Mouse (Mus musculus) cerebellum, adult (tissue): ENCODE results near the gene Lyrm4.
A peak's percentile ranks its signal among the peaks of the same experiment; 100 is the strongest.

ENCODE experiments used
- ATAC-seq: cut with Nextera tagmentation; 2 replicates; pipeline ENCODE4 v1.9.2; 2017; ENCODE audit warnings: mild to moderate bottlenecking, moderate library complexity, mixed read lengths; ENCODE audit not compliant: insufficient number of reproducible peaks, low FRiP score, low TSS enrichment

Gene Lyrm4

DNA sequence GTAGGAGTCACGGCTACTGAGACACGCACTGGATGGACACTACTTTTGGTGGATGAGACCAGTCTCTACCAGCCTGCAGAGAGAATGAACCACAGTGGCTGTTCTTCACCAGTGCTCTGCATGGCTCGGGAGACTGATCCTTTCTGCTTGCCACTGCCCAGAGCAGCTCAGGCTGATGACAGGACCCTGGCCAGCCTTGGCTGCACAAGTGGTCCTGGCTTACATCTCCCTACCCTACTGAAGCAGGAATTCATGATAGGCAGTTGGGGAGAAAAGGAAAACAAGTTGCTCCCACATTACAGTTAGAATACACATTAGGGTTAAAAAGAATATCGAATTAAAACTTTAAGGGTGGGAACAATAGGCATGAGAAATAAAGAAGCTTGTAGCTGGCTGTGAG lies 119.7 kb downstream of the Lyrm4 start:
- ATAC-seq: no peak

DNA sequence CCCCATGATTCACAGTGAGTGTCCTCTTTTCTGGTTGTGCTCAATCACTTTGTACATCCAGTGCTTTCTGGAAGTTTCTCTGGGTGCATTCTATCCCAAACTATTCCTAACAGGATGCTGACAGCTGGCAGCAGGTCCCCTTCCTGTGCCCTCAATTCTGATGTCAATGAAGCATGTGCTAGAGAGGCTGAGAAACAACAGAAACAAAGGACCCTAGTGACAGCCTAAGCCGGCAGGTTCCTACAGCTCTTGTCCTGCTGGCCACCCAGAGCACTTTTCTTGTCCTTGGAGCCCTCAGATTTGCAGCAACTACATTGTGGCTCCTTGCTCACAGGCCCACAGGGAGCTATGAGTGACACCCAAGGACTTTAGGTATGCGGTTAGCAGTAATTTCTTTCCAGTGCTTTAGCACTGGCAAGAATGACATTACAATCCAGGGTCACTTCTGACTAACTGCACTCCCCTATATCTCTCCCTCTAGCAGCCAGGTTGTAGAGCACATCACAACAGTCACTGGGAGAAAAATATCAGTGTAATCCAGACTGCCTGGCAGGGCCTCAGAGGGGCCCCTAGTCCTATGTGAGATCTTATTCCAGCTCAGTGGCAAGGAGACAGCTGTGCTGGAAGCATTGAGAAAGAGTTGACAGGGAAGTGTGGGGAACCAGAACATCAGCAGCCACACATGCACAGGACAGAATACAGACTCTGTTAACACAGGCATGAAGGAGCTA lies 121.5 kb downstream of the Lyrm4 start:
- no peak for ATAC-seq

DNA sequence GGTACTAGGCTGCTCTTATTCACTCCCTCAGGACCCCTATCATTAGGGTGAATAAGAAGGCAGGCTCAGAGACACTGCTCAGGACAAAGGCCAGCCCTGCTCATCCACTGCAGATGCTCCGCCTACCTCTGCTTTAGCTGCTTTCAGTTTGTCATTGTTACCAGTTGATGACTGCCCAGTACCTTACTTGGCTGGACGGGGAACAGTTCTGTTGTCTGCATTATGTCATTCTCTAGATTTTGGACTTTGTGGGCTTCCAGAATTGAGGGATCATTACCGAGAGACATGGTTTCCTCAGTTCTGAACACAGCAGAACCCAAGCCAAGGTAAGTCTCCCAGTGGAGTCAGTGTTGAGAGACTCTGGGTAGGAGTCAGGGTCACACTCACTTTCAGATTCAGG lies 122.1 kb downstream of the Lyrm4 start:
- ATAC-seq: no peak

DNA sequence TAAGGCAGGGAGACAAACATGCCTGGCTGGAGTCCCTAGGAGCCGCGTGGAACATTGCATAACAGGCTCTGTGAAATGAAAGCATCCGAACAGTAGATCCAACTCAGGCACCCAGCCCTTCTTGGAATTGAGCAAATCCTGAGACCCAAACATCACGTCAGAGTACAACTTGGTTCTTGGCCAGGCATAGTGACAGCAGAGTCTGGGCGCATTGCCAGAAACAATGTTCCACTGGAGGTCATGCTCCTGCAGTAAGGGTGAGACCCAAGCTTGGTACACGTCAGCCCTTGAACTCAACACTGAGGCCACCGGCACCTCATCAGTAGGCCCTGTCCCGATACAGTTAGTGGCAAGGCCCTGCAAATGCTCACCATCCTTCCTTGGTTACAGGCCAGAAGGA lies 123.3 kb downstream of the Lyrm4 start:
- no peak for ATAC-seq

DNA sequence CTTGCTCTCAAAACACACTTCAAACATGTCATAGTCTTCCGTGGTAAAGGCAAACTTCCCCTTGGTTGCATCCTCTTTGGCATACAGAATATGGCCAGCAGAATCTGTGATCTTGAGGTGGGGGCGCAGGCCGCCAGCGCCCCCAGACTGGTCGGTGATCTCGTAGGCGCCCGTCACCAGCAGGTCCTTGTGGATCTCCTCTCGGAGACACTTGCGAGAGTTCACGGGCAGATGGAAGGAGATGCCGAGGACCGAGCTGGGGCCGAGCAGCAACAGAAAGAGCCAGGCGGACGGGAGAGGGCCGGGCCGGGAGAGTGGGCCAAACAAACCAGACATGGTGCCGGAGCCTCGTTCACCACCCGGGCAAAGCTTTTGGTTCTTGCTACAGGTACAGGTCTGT lies 126.1 kb downstream of the Lyrm4 start:
- peak; percentile 37; the same call in 1 of the 2 replicates for ATAC-seq

DNA sequence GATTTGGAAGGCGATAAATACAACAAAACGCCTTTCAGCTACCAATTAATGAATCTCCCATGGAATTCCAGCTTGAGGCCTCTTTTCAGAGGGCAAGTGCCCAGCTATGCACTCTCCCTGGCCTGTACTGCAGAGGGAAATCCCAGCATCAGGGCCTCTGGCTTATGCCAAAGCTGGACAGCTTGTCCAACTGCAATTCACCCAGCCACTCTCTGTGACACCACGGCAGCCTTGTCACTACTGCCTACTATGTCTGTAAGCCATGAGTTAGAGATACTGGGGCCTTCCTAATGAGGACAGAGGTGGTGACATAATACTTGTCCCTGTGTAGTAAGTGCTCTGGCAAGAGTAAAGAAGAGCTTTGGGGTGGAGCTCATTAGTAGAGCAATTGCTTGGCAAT lies 128.0 kb downstream of the Lyrm4 start:
- ATAC-seq: no peak; the same call in 1 of the 2 replicates

DNA sequence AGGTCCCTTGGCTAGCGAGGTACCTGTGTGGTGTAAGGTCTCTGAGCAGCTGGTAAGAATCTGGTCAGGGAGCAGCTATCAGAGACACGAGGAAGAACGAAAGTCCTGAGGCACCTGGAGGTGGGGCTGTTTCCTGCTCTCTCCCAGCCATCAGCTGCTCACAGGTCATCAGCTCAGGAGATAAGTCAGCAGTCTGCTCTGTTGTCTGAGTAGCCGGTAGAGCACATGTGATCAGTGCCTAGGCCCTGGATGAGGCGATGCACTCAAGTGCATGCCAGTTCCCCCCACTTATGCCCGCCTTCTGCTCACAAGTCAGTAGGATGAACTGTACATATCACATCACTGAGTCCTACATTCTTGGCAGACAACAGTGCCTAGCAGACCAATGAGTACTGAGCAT lies 134.3 kb downstream of the Lyrm4 start:
- no peak for ATAC-seq

DNA sequence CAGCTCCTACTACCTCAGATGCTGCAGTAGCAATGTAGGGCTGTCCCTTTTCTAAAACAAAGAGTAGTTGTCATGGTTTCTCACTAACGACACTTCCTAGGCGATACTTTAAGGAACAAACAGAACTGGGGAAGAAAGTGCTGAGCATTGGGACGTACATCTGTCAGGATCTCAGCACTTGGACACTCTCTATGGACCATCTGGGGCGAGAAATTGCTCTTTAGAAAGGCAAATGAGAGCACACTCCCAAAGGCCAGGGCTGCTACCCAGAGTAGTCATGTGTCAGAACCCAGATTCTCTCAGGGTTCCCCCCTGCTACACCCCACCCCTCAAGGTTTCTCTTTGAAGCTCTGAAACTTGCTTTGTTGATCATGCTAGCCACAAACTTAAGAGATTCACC lies 136.9 kb downstream of the Lyrm4 start:
- no peak for ATAC-seq

DNA sequence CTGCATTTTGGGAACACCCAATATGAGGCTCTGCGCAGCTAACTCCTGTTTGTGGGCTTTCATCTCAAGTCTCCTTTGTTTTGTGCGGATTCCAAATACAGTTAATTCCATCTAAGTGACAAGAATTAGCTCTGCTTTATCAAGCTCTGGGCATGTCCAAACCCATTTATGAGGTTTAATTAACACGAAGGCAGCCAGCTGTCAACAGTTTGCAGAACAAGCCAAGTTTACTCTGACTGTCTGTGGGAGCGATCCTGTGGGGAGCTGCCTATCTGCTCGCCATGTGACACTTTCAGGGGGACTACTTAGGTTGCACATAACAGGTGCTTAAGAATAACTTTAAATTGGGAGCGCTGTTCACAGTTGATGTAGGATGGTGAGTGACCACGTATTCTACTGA lies 140.4 kb downstream of the Lyrm4 start:
- ATAC-seq: no peak

DNA sequence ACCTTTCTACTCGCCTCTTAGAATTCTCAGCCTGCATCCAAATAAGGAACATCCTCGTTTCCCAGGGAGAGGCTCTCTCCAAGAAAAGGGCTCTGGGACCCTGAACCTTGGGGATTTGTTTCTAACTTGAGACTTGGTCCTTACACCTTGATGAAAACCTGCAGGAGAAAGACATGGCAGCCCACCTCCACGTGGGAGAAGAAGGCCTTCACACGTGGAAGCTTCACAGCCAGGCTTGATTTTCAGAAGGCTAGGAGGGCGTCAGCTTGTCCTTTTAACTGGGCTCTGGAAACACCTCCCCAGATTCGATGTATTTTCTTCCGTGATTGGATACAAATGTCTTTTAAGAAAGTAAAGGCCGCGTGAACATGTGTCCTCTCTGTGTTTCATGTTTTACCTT lies 147.5 kb downstream of the Lyrm4 start:
- no peak for ATAC-seq

DNA sequence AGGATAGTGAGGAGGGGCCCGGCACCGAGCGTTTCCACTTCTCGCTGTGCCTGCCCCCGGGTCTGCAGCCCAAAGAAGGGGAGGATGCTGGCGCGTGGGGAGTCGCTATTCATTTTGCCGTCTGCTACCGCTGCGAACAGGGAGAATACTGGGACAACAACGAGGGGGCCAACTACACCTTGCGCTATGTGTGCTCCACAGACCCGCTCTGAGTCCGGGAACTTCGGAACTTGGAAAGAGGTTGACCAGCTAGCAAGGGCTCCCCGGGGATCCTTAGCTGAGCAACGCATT lies 147.9 kb downstream of the Lyrm4 start:
- ATAC-seq: no peak

DNA sequence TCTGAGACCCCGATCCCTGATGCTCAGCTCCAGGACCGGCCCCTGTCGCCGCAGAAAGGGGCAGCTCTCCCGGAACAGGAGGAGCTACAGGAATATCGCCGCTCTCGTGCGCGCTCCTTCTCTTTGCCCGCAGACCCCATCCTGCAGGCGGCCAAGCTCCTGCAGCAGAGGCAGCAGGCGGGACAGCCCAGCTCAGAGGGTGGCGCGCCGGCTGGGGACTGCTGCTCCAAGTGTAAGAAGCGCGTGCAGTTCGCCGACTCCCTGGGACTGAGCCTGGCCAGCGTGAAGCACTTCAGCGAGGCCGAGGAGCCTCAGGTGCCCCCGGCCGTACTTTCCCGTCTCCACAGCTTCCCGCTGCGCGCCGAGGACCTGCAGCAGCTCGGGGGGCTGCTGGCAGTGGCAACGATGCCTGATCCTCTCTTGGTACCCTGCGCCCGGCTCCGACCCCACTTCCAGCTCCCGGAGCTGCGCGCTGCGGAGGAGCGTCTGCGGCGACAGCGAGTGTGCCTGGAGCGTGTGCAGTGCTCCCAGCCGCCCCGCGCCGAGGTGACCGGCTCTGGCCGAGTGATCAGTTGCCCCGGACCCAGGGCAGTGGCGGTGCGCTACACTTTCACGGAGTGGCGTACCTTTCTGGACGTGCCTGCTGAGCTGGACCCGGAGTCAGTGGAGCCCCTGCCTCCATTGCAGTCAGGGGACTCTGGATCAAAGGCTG lies 148.5 kb downstream of the Lyrm4 start:
- ATAC-seq: peak; percentile 49

DNA sequence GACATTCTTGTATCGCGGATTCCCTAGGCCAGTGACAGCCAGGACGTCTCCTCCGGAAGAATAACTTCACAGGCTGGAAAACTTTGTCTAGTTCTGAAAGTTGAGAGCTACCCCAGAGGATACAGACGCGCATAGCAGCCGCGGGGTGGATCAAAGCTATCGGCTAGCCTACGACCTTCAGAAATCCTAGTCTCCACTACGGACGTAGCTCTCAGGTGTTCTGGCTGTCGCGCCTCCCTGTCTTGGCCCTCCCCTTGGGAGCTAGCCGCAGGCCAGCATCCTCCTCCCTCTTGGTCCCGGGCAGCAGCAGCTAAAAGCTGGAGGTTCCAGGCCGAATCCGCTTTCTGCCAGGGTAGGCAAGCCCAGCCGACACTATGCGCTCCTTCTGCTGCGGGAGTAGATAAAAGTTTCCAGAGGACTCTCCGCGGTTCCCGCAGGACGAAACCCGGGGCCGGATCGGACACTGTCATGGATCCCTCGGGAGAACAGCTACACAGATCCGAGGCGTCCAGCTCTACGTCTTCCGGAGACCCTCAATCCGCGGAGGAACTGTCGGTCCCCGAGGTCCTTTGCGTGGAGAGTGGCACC lies 149.1 kb downstream of the Lyrm4 start:
- ATAC-seq: no peak

DNA sequence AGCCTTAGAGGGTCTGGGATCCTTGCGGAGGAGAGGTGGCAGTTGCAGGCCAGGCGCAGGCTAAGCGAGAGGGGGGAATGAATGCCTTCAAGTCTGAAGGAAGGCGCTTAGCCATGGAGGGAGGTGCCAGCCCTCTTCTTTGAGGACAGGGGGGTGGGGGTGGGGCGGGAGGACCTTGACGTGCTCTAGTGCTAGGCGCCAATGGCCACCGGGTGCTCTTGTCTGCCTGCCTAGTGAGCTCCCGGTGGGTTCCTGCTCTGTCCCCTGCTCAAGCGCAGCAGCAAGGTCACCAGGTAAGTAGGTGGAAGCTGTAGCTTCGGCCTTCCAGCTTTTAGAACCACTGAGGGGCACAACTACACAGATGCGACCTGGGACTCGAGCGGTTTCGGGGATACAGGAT lies 149.6 kb downstream of the Lyrm4 start:
- no peak for ATAC-seq

DNA sequence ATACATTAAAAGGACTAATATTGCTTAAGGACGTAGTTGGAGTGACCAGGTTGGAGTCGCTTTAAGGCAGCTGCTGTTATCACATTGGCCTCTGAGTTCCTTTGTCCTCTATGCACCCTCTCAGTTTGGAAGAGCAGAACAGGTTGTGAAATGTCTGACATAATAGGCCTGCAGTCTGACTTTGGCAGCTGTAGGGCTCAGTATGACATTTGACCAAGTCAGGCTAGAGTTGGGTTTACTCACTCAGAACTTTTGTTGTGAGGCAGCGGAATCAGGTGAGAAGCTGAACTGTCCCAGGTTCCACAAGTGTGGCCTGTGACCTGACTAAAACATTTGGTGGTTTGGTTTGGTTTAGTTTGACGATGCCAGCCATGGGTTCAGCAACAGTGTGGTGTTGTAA lies 153.7 kb downstream of the Lyrm4 start:
- ATAC-seq: no peak

DNA sequence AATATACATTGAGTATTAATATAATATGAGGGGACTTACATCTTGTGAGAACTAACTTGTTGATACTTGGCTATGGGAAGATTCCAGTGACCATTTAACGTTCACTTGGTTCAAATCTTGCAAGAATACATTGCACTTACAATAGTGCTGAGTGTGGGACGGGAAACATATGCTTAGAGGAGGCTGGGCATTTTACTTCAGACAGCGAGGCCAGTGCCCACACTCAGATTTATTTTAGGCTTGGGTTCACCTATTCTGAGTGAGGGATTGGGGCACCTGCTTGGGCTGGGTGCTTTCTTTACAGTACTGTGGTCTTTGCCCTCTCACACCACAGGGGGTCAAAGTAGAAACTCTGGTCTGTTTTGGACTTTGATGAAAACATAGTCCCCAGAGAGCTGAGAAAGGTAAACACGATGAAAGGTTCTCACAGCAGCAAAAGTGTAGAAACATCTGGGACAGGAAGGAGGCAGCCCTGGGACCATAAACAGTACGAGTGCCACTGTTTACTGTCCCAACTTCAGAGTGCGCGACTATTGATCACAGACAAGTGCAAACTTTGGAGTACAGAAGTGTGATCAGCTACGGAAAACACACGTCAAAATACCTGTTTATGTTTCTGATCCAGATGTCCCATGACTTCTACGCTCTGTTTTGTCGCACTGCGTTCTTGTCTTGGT lies 157.8 kb downstream of the Lyrm4 start:
- ATAC-seq: no peak

DNA sequence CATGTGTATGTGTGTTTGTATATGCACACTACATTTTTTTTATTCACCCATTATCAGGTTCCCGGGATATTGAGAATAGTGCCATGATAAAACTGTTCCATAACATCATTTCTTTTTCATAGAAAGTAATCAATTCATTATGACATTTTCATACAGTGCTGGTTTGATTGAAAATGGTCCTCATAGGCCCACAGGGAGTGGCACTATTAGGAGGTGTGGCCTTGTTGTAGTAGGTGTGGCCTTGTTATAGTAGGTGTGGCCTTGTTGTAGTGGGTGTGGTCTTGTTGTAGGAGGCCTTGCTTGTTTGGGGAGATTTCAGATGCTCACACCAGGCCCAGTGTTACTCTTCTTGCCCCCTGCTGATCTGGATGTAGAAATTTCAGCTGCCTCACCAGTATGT lies 158.8 kb downstream of the Lyrm4 start, which contains the start of gene Ppp1r3g:
TSS of gene Ppp1r3g (plus strand) at position 301 of the 400 bp plus-strand sequence.
- ATAC-seq: no peak

DNA sequence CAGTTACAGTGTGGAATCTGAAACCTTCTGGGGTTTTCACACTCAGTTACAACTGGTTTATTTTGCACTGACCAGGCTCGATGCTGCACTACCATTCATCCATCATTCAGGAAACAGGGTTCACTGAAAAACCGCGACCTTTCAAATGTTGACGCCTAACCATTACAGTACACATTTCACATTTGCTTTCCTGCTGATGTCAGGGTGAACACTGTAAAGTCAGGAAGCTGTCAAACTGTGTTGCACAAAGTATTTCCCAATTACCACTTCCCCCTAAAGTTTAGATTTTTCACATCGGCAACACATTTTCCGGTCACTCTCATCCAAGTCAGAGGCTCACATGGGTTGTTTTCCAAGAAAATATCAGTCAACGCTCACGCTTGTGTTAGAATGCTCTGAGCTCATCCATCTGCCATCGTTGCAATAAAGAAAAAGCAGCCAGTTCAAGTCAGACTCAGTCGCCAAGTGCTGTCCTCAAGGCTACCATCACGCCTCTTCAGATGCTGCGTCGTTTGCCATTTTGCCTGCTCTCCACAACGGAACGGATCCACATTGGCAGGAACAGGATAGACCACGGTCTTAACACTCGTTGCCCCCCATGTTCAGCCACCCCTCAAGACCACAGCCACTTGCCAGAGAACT lies 167.4 kb downstream of the Lyrm4 start:
- no peak for ATAC-seq

DNA sequence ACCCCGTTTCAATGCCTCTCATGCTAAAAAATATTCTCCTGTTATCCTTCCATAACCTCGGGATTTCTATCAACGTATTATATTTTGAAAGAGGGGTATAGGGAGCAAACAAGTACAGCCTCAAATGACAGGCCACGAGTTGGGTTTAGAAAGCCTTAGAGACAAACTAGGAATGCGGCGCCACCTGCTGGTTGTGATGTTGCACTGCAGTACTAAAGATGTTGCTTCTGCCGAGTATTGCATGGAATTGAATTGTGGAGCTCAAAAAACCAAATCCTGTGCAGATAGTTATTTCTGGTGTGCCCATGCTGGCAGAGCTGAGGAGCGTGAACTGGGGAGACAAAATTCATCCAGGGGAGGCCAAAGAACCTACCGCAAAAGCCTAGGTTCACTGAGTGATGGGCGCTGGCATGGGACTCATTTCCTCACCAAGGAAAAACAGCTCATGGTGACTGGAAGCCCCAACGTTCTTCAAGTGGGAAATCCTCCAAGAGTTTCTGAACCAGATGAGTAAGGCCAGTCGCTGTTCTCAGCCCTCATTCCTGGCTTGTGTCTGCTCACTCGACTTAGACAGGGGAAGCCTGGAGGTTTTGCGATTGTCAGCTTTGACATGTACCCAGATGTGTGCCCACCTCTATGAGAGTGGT lies 169.8 kb downstream of the Lyrm4 start:
- ATAC-seq: peak; percentile 38; the same call in 1 of the 2 replicates

DNA sequence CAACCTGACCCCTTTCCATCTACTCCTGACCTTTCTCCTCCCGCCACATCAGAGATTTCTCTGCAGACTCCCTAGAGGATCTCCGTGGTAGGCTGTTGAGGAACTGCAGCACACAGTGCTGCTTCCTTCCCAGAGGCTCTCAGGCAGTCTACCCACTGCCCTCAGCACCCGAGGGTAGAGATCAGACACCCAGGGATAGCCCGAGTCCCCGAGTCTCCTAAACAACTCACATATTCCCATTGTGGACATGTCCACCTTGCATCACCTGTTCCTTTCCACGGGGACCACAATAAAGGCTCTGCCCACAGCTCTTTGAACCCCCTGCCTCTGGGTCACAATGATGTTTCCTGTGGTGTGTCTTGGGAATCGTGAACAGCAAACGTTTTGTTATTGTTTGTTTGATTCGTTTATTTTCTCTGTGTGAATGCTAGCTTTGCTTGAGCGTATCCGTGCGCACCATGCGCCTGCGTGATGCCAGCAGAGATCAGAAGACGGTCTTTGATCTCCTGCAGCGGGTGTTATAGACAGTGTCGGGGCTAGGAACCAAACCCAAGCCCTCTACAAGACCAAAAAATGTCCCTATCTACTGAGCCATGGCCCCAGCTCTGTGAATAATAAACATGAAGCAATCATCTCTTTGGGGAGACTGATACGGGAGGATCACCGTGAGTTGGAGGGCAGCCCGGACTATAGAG lies 170.5 kb downstream of the Lyrm4 start:
- 0 out of 2 replicates have a peak, but pooled peaks have one; percentile 10 for ATAC-seq
